Mouse (Mus musculus) liver (tissue): ENCODE data around the gene Myh2.

Source experiments
- DNase-seq: peaks from one replicate; pipeline ENCODE4 v3.0.0-alpha.2; 2020; ENCODE audit warnings: mixed read lengths

The Myh2 gene

DNA sequence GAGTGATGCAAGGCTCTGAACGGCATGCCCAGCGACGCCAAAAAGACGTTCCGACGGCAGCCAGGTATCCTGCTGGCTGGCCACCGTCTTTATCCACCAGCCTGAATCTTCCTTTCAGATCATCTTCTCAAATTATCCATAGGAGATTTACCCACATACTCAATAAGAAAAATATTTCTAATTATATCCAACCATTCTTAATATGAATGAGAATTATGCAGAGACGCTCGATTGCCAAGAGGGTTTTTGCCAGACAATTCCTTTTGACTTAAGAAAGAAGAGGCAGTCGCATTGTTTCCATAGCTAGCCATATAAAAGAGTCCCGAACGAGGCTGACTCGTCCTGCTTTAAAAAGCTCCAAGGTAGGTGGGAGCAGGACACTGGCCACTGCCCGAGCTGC is at the start of gene Myh2:
Gene Myh2 (plus strand): TSS at position 301 of the 400 bp plus-strand sequence.
- DNase-seq, result no peak

DNA sequence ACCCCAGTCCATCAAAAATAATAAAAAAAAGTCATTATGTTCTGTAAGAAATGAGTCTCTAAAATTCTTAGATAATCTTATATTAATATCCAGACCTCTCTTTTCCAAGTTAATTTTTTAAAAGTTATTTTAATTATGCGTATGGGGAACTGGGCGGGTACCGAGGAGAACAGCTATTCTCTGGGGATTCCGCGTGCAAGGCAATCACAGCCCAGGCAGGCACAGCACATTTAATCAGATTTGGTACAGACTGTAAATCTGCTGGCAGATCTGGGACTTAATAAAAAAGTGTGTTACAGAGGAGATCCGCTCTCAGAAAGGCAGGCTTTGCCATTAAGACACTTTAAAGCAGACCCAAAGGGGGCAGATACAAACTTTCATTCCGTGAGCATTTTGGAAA is 45.9 kb upstream of the Myh2 start:
- DNase-seq, result no peak

DNA sequence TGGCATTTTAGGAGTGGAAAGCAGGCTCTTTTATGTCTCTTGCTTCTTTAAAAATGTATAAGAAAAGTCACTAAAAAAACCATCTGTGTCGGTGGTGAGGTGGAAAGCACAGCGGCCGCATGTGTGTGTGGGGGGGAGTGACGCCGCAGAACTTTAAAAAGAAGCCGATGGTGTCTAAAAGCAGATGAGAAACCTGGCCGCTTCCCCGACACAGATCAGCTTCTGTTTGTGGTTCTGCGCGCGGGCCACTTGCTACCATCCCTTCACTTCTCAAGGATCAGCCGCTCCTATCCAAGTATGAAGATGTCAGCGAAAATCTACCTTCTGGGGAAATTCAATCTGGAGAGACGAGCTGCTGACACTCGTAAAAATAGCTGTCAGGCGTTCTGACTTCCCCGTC is 45.5 kb upstream of the Myh2 start:
- no peak for DNase-seq

DNA sequence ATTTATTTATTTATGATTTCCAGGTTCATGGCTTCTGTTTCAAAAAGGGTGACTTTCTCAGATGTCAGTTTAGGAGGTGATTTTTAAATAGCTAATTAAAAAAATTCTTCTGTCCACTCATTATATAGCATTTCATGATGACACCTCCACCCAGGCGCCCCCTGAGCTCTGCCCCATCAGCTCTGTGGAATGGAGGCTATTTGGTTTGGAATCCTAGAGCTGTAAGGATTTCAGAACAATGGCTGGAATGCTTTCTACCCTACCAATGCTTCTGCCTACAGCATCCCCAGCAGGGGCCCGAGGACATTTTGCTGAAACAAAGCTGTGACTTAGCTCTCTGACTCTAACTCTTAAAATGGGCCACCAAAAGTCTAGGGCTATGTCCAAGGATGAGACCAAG is 37.3 kb upstream of the Myh2 start:
- DNase-seq, result no peak

DNA sequence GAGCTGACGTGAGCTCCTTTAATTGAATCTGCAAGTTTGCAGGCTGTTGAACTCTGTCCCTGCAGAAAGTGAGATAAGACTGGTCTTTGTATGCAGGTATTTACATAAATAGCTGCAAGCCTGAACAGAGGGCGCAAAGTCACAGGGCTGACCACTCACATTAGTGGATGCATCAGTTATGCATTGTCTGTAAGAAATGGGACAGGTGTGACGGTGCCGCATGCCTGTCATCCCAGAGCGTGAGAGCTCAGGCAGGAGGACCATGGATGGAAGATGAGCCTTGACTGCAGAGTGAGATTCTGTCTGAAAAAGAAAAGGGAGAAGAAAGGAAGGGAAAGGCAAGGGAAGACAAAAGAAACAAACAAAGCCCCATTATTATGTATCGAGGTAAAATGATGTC is 36.2 kb upstream of the Myh2 start:
- DNase-seq, result no peak

DNA sequence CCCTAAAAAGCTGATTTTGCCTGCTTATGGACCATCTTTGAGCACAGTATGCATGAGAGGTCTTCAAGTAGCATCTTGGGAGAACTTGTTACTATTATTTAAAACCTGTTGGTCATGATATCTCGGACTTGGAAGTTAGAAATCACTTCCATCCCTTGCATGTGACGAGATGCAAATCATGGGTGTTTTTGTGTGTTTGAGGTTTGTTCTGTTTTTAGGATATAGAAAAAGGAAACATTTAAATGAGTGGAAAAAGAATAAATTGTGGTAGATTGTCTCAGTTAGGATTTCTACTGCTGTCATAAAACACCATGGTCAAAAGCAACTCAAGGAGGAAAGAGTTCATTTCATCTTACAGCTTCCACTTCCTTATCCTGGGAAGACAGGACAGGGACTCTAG is 35.3 kb upstream of the Myh2 start:
- DNase-seq, result no peak

DNA sequence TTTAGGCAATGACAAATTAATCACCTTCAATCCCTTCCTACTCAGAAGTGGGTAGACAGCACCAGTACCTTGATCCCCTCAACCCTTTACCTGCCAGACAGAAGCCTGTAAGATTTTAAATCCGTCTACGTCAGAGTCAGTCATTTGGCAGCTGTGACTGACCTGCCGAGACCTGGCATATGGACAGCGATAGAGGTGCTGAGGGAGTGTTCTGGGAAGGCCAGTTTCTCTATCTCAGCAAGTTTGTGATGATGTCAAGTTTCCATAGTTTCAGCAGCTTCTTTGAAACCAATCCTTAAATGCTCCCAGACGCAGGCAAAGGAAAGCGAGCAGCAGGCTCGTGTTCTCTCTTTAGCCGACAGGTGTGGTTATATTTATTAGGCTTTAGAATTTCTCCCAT is 31.3 kb upstream of the Myh2 start:
- DNase-seq, result no peak

DNA sequence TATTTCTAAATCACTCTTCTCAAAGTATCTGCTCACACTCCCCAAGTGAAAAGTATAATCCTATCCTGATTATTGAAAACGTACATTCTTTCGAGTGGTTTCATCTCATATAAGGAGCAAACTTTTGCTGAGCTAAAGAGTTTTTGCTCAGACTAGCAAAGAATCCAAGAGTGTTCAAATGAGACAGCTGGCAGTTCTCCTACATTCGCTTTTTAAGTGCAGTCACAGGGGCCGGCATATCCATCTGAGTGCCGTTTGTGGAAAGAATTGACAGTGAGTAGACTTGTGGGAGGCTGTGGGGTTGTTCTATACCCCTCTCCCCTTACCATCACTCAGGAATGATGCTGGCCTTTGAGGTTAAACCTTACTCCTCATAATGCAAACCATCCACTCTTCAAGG is 30.7 kb upstream of the Myh2 start:
- no peak for DNase-seq

DNA sequence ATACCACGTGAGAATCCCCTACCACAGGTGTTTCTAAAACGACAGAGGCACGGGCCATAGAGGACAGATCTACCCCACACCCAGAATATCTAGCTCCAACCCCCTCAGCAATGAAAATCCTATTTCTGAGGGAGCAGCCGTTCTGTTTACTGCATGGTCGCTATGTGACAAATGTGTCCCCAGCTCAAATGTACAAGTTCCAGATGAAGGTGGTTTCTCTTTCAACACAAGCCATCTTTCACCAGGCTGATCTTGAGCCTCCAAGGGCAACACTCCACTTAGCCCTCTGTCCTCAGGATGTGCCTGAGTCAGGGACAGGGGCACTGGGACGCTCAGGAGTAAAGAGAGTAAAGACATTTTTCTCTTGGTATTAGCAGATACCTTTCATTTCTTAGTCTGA is 29.8 kb upstream of the Myh2 start:
- no peak for DNase-seq

DNA sequence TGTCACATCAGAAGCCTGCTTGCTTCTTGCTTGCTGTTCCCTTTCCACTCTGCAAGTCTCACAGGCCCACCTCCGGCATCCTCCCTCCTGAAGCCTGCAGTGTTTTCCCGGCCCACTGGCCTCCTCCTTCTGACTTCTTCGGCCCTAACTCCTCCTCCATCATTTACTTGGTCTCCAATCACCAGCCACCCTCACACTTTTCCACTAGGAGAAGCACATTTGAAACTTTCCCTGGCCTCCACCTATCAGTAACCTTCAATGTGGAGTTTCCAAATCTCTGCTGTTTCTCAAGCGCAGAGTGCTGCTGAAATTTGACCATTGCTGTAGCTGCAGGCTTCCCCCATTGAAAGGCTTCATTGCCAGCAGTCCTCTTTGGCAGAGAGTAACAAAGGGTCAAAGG is 28.8 kb upstream of the Myh2 start:
- DNase-seq, result no peak

DNA sequence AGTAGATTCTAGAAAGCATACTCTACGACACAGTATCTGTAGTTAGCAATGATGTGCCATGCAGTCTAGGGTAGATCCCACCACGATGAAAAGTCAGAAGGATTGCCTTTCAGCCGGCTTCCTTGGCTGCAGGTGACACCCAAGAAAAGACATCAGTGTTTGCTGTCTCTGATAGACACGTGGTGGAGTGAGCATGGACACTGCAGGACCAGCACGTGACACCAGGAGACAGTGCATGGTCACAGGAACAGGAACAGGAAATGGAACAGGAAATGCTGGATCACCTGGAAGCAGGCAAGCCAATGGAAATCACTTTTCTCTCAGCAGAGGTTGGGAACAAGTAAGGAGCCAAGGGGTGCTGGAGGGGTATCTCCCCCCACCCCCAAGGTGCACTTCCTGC is 27.8 kb upstream of the Myh2 start:
- no peak for DNase-seq

DNA sequence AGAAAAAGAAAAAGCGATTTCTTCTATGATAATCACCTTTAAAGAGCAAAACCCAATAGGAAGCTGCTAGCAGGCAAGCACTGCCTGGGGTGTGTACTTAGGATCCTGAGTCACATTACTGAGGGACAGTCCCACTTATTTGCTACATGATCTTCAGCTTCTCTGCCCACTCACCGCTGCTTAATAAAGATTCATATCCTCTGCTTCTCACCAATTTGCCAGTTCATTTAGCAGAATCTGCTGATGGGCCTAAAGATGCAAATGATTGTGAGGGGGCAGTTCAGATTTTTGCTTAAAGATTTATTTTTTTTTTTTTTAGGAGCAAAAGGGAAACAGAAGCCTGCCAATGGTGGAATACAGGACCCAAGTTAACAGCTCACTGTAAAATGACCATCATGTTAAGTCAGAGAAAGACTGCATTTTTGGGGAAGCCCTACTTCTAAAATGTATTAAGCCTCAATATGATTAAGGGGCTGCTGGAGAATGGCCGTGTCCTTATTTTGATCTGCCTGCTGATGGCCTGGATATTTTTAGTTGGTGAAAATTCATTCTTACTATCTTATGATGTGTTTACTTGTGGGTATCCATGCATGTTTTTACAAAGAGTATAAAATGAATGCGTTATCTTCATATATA is 26.8 kb upstream of the Myh2 start:
- DNase-seq, result no peak

DNA sequence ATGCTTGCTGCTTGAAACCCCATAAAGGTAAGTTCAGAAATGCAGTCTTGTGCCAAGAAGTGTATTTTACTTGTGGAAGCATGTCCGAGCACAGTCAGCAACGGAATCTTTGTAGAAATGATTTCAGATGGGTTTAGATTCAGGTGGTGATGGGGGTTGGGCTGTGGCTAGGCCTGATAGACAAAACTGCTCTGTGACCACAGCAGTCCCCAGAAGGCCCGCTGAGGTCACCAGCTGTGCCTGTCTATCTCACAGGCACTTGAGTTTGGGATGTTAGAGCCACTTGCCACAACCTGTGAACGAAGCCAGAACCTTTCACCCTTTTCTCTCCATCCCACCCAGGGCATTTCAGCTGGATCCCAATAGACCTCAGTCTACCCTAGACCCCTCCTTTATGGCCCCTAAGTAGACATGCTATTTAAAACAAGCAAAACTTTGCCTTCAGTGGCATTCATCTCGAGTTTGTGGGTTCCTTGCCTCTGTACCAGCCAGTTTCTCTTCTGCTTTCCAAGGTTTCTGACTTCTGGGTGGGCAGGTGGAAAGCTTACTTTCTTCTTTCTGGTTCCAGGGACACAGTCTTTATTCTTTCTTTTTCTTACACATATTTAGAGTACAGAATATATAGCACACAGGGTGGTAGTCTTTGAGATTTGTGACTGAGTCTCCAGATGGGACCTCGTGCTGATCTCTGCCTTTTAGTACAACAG is 26.1 kb upstream of the Myh2 start:
- DNase-seq, result no peak

DNA sequence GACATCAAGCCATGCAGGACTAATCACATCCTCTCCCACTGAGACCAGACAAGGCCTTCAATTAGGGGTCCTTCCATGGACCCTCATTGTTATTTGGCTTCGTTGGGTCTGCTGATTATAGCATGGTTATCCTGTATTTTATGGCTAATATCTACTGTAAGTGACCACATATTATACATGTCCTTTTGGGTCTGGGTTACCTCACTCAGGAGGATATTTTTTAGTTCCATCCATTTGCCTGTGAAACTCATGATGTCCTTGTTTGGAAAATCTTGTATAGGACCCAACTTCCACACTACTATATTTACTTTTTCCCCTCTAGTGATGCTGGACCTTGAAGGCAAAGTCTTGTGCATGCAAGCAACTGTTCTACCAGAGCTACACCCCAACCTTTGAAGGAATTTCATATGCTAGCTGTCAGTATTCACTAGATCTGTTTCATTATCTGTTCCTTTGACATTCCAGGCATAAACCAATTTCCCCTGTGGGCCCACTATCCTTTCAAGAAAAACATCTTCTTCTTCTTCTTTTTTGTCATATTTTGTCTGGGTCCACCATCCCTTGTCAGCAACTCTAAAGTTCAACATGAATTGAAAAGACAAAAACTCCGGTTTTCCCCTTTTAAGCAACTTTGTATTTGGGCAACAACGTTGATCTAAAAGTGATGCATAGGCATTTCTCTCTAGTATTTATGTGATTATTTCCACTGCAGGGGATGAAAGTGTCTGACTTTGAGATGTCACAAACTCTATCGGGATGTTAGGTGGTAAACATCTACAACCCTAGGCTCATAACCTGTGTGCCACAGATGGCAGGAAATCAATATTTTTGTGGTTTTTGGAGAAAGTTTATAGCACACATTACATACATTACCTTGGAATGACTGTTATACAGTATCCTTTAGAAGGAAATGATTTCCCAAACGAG is 25.1 kb upstream of the Myh2 start:
- DNase-seq, result no peak

DNA sequence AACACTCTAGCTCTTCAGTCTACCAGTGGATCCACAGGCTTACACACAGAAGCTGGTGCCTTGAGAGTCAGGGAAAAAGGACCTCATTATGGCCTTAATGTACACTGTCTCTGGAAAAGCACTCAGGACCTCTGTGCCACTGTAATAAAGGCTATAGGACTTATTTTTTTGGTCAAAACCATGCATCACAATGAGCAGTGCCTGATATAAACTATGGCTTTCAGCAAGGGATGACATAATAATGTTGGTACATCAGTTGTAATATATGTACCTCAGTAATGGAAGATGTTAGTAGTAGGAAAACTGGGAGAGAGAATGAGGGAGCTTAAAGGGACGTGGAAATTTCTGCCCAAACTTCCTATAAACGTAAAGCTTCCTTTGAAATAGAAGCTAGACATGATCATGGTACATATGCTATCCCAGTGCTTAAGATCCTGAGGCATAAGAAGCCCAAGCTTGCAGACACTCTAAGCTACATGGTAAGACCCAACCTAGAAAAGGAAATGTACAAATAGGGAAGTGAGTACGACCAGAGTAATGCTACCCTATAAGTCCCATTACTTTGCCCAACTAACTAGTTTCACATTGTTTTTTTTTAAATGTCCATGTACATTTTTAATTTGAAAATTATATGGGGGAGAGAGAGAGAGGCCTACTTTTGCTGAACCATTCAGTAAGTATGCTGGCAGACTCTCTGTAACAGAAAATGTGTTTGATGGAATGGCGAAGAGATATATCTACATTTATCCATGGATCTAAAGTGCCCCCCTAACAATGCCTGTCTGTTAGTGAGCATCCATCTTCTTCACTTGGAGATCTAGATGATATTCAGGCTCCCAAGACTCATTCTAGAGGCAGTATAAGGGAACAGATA is 24.2 kb upstream of the Myh2 start:
- no peak for DNase-seq

DNA sequence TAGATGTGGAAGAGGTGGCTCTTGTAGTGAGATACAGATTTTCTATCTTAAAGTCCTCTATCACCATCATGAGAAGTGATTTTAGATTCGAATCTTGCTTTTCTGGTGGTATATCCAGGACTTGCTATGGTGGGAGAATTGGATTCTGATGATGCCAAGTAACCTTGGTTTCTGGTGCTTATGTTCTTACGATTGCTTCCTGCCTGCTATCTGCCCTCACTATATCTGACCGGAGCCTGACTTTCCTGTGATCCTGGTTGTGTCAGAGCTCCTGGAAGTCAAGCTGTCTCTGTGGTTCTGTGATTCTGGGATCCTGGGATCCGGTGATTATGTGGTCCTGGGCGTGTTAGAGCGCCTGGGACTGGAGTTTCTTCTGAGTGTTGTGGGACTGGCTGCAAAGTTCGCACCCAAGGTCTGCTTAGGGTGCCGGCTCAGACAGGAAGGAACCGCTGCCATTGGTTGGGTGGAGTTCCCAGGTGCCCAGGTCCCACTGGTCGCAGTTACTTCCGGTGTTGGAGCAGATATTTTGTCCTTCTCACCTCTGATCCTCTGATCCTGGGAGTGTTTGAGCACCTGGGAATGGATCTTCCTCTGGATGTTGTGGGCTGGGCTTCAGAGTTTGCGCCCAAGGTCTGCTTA is 23.4 kb upstream of the Myh2 start:
- DNase-seq, result no peak

DNA sequence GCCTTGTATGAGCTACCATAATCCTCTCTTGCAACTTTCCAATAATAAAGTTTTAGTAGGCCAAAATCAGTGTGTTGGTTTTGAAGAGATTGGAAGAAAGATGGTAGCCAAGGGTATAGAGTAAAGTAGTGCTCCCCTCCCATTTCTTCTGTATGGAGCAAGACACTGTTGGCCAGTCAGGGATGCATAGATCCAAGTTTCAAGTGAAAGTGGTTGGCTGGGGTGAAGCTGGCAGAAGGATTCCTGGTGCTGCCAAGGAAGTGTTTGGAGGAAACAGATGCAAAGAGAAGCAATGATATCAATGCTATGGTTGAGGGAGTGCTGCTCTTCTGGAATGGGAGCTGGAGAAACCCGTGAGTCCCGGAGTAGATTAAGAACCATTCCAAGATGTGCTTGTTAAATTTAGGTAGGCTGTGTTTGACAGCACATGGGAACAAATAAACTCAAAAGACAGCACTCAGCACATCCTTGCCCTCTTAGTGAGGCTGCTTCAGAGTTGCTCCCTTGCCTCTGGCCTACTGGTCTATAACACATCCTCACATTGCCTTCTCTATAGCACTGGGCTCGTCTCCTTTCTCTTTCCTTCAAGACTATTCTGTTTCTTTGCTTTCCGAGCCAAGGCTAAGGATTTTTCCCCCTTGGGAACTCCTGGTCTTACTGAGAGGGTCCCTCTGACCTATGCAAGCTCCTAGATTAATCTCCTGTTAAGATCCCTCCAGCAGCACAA is 22.4 kb upstream of the Myh2 start:
- DNase-seq, result no peak

DNA sequence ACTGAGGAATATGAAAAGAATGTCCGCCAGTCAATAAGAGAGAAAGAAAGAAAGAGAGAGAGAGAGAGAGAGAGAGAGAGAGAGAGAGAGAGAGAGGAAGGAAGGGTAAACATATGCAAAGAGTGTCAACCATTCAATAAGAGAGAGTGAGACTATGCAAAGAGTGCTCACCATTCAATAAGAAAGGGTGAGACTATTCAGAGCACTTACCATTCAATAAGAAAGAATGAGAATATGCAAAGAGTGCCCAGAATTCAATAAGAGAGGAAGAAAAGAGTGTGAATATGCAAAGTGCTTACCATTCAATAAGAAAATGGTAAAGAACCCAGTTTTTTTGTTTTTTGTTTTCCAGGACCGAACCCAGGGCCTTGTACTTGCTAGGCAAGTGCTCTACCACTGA is 20.6 kb upstream of the Myh2 start:
- no peak for DNase-seq

DNA sequence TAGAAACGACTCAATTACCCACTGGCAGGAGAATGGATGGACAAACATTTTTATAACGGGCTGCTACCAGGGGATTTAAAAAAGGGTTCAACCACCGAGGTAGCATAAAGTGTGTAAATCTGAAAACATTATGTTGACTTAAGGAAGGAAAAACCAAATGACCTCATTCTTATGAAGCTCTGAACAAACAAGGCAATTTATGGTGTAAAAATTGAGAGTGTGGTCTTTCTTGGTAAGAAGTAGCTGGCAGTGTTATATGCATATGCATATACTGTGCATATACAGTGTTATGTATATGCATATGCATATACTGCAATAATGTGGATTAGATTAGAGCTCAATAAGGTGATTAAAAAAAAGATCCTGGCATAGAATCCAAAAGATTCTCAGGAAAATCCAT is 19.7 kb upstream of the Myh2 start:
- no peak for DNase-seq

DNA sequence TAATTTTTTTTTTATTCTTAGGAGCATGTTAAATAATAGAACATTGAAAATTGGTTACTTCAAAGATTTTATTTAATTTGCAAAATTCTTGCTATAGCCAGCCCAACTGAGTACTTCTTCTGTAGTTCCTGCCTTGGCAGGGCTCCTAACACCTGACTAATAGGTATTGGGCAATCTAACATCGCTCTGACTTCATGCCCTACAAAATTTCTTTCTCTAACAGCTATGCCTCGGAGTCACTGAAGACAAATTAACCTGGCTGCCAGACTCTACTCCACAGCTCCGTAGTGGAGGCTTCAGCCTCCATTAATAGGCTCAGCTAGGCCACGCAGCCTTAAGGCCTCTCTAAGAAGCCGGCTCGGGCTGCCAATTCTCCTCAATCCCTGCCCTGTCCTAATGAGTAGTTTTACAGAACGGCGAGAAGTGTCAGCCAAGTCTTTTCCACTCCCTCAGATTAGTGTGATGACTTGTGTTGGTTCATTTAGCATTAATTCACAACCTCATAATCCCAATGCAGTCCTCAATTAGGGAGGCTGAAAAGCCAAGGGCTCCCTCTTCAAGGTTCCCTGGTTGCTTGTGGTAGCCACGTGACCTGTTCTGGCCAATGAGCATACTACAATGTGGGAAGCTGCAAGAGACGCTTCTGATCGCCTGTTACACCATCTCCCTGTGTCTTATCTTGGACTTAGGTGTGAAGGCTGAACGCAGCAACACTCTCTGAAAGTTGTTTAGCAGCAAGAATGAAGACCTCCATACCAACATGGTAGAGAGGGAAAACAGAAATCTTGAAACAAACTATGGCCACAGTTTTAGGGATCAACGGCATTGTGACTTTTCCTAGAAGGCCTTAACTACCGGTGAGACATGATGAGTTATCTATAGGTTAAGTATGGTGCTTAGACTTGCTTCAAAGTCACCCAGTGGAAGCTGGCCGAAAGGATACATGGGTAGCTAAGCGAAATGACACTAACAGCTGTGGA is 18.9 kb upstream of the Myh2 start:
- no peak for DNase-seq
